Mouse (Mus musculus) lung, embryonic 14.5 days (tissue): ENCODE data around the gene Catsper1. TPM values are rescaled to one million over a fixed set of nuclear protein-coding genes. Genes with fewer than 3 reads are reported as not detected.

Experiments used
- ATAC-seq: fragments of 200-750 bp; cut with Nextera tagmentation; 2 replicates; pipeline ENCODE4 v1.8.0; 2017; ENCODE audit warnings: mild to moderate bottlenecking, moderate TSS enrichment, moderate library complexity; ENCODE audit not compliant: insufficient read depth
- DNase-seq: peaks from one replicate; pipeline ENCODE4 v3.0.0-alpha.2; 2015
- H3K27ac ChIP-seq: fragments of 300-500 bp; sonication (generic); 2 replicates; pipeline ENCODE4 v1.5.1; 2014; ENCODE audit warnings: low read depth, mild to moderate bottlenecking, moderate library complexity
- H3K27me3 ChIP-seq: fragments of 300-500 bp; sonication (generic); 2 replicates; pipeline ENCODE4 v1.6.1; 2014; ENCODE audit warnings: low read length, control low read depth; ENCODE audit not compliant: insufficient read depth
- H3K36me3 ChIP-seq: fragments of 300-500 bp; sonication (generic); 2 replicates; pipeline ENCODE4 v1.6.1; 2014; ENCODE audit warnings: control low read depth; ENCODE audit not compliant: insufficient read depth
- H3K4me1 ChIP-seq: fragments of 300-500 bp; sonication (generic); 2 replicates; pipeline ENCODE4 v1.6.1; 2014; ENCODE audit warnings: antibody characterized with exemption, control low read depth; ENCODE audit not compliant: insufficient read depth
- H3K4me2 ChIP-seq: fragments of 300-500 bp; sonication (generic); 2 replicates; pipeline ENCODE4 v1.6.1; 2014; ENCODE audit warnings: mild to moderate bottlenecking
- H3K4me3 ChIP-seq: fragments of 300-500 bp; sonication (generic); 2 replicates; pipeline ENCODE4 v1.5.1; 2014; ENCODE audit warnings: low read depth, low read length
- H3K9ac ChIP-seq: fragments of 300-500 bp; sonication (generic); 2 replicates; pipeline ENCODE4 v1.6.1; 2014
- H3K9me3 ChIP-seq: fragments of 300-500 bp; sonication (generic); 2 replicates; pipeline ENCODE4 v1.6.1; 2016; ENCODE audit warnings: low read depth, low read length, control low read depth
- CTCF ChIP-seq: IDR thresholded peaks from 2 replicates; pipeline ENCODE4 v1.5.1; 2016; ENCODE audit warnings: antibody characterized with exemption, low read depth
- WGBS: fragments of 180-500 bp; shearing (Covaris S2); extraction: QIAGEN DNeasy Blood & Tissue Kit; methylation state at CpG from one replicate; pipeline ENCODE4 v1.1.7; 2014; 5-methylcytosine and 5-hydroxymethylcytosine counted together
- polyA plus RNA-seq: library from polyadenylated mRNA; unstranded; fragments of >200 nt; fragmentation: Nextera tagmentation; extraction: Ambion mirVana; gene quantifications from 2 replicates; pipeline ENCODE4 v1.2.1, GENCODE M21; 2014

The Catsper1 gene
- polyA plus RNA-seq, 1 experiment from 2014 or later, result not detected

DNA sequence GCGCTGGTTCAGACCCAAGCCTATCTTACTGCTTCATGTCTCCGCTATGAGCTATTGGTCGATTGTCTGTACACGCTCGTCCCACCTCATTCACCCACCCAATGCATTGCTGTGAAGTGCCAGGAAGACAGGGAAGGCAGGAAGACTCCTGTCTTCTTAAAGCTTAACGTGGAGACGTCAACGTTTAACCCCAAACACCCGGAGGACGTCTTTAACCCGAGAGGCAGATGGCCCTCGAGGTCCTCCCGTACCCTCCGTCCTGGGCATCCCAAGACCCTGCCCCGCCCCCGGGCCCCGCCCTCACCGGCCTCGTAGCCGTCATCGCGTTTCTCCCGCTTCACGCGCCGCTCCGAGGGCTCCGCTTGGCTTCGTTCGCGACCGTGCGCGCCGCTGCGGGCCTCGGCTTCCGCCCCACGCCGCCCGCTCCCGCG, 52.5 kb downstream of the Catsper1 start:
- peak overlapping the region; percentile 85 for H3K27ac ChIP-seq
- H3K9me3 ChIP-seq, result no peaks in the 10 kb centered on the region
- H3K4me1 ChIP-seq, result peaks cover 14% of the 10 kb centered on the region
- peak overlapping the region; percentile 99 for H3K4me3 ChIP-seq
- H3K9ac ChIP-seq, result peak overlapping the region; percentile 90
- peak overlapping the region; percentile 76 for H3K4me2 ChIP-seq
- under 1% methylated on average over 43 of the region's 43 CpGs for WGBS
- peaks cover 3% of the 10 kb centered on the region for H3K27me3 ChIP-seq
- no peak for TF ChIP-seq CTCF
- ATAC-seq, result peak; percentile 59
- DNase-seq, result peak; percentile 32
- peaks cover 26% of the 10 kb centered on the region for H3K36me3 ChIP-seq

DNA sequence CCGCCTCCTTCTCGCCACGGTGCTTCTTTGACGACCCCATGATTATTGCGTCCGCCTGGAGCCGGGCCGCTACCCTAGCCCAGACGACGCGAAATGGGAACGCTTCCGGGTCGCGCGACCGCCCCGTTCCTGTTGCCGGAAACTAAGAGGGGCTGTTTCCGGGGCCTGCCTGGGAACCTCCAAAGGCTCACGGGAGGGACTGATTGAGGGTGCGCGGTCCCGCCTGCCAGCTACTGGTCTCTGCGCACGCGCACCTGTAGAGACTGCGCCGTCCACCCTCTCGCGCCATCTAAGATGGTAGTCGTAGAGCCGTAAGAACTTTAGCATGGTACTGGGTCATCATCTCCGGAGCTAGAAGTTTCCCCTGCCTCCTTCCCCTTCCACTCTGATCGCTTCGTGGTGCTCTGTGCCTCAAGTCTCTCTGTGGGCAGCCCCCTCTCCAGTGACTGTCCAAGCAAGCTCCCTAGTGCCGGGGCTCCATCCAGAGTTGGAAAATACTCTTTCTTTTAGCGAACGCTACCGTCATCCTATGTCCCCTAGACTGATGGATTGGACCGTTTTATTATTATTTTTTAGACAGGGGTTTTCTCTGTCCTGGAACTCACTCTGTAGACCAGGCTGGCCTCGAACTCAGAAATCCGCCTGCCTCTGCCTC, 53.2 kb downstream of the Catsper1 start, which contains the start of gene Sart1:
Gene Sart1, minus strand, starts transcription at position 116 of the 655 bp plus-strand sequence.
- ATAC-seq, result peak; percentile 93
- peak within 1 kb of the TSS; percentile 99 for H3K4me3 ChIP-seq
- peaks cover 3% of the 10 kb centered on the region for H3K27me3 ChIP-seq
- H3K36me3 ChIP-seq, result peaks cover 19% of the 10 kb centered on the region
- peak; percentile 98 for DNase-seq
- 1% methylated on average over 43 of the region's 43 CpGs for whole genome bisulfite sequencing
- TF ChIP-seq CTCF, result no peak
- peak within 1 kb of the TSS; percentile 76 for H3K4me2 ChIP-seq
- peak within 1 kb of the TSS; percentile 90 for H3K9ac ChIP-seq
- H3K27ac ChIP-seq, result peak within 1 kb of the TSS; percentile 85
- no peaks in the 10 kb centered on the region for H3K9me3 ChIP-seq
- peaks cover 14% of the 10 kb centered on the region for H3K4me1 ChIP-seq

DNA sequence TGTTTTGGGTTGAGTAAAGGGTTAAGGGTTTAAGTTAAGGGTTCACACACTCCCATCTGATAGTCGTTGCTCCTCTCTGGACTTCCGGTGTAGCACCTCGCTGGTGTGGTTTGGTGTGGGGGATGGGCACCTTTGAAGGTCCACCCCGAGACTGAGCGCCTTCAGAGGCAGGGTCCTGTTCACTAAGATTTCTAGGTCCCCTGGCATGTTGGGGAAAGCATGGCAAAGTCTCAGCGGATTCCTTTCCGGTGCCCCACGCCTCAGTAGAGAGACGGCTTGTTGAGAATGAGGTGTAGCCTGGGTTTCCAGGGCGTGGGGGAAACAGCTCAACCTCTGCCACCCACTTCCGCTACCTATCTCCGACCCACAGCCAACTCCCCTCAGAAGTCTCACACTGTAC, 54.1 kb downstream of the Catsper1 start:
- H3K4me2 ChIP-seq, result peak overlapping the region; percentile 76
- peaks cover 3% of the 10 kb centered on the region for H3K27me3 ChIP-seq
- TF ChIP-seq CTCF, result no peak
- 13% methylated on average over 12 of the region's 12 CpGs for WGBS
- H3K4me1 ChIP-seq, result peaks cover 14% of the 10 kb centered on the region
- no peaks in the 10 kb centered on the region for H3K9me3 ChIP-seq
- ATAC-seq, result no peak
- peak overlapping the region; percentile 99 for H3K4me3 ChIP-seq
- H3K27ac ChIP-seq, result peak overlapping the region; percentile 85
- H3K36me3 ChIP-seq, result peaks cover 9% of the 10 kb centered on the region
- peak; percentile 61 for DNase-seq
- peak overlapping the region; percentile 66 for H3K9ac ChIP-seq

DNA sequence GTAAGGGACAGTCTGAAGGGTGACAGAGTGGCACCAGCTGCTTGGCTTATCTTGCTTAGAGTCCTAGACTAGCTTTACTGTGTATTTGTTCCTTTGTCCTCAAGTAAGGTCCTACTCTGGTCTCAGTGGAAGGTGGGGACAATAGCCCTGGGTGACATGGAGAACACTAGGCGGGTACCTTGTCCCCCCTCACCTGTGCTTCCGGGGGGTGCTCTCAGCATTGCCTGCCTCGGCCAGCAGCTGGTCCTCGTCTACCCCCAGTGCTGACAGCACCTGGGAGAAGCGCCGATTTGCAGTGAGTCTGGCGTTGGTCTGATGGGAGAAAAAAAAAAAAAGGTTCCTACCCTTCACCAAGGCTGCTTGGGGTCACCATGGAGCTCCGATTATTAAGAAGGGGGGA, 54.9 kb downstream of the Catsper1 start:
- peak overlapping the region; percentile 99 for H3K4me3 ChIP-seq
- H3K36me3 ChIP-seq, result peaks cover 2% of the 10 kb centered on the region; the same call in 1 of the 2 replicates
- 0 out of 2 replicates have a peak overlapping the region, but pooled peaks have one; percentile 85 for H3K27ac ChIP-seq
- ATAC-seq (no peak), DNase-seq (no peak)
- peaks cover 3% of the 10 kb centered on the region for H3K27me3 ChIP-seq
- peaks cover 14% of the 10 kb centered on the region for H3K4me1 ChIP-seq
- no peaks in the 10 kb centered on the region for H3K9me3 ChIP-seq
- peak overlapping the region; percentile 76 for H3K4me2 ChIP-seq
- H3K9ac ChIP-seq, result peak overlapping the region; percentile 66; the same call in 1 of the 2 replicates
- TF ChIP-seq CTCF, result no peak
- 43% methylated on average over 8 of the region's 8 CpGs for WGBS

DNA sequence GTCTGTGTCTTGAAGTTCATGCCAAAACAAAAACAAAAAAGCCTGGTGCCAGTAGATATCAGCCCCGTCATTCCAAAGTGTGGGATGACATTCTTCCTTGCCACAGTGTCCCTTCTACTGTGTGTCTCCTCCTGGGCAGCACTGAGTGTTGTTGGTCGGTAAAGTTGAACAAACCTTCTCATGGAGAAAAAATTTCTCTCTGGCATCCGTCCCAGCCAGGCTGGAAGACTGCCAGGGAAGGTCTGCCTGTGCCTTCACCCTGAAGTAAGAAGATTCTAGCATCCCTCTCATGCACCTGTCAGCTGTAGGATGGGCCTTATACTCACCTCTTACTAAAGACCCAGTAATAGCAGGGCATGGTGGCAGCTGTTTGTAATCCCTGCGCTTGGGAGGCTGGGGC, 57.4 kb downstream of the Catsper1 start:
- peak; percentile 70 for DNase-seq
- Histone ChIP-seq H3K9ac (no peak overlapping the region), H3K4me3 (no peak overlapping the region), H3K27ac (no peak overlapping the region), H3K36me3 (no peaks in the 10 kb centered on the region), H3K9me3 (no peaks in the 10 kb centered on the region), H3K27me3 (peaks cover 3% of the 10 kb centered on the region), H3K4me1 (0 out of 2 replicates have a peak, but pooled peaks cover 5% of the 10 kb centered on the region), H3K4me2 (no peak overlapping the region)
- no peak for TF ChIP-seq CTCF
- no peak for ATAC-seq
- WGBS, result 31% methylated on average over 4 of the region's 4 CpGs

Other genes starting within 250 kb of the Catsper1 start
- 99.2 and 105 TPM in 2 replicates for gene Yif1a, start 247.2 kb upstream of the Catsper1 start, polyA plus RNA-seq
- gene Cnih2, start 237.2 kb upstream of the Catsper1 start, polyA plus RNA-seq, result 14.8 and 15.3 TPM in 2 replicates
- 278 and 289 TPM in 2 replicates for gene Rab1b, start 228.7 kb upstream of the Catsper1 start, polyA plus RNA-seq
- gene Klc2, start 217.2 kb upstream of the Catsper1 start, polyA plus RNA-seq, result 20.4 and 24.8 TPM in 2 replicates
- 27.8 and 31.8 TPM in 2 replicates for gene Pacs1, start 62.6 kb upstream of the Catsper1 start, polyA plus RNA-seq
- gene Sf3b2, start 40.3 kb upstream of the Catsper1 start, polyA plus RNA-seq, result 334 and 368 TPM in 2 replicates
- gene Gal3st3, start 37.4 kb upstream of the Catsper1 start, polyA plus RNA-seq, result 2.2 and 2.9 TPM in 2 replicates
- 0.41 TPM in 1 of 2 replicates, not detected in the other for gene Cst6, start 13.8 kb downstream of the Catsper1 start, polyA plus RNA-seq
- gene Eif1ad, start 31.0 kb downstream of the Catsper1 start, polyA plus RNA-seq, result 59.1 and 71.1 TPM in 2 replicates
- 515 and 542 TPM in 2 replicates for gene Banf1, start 31.4 kb downstream of the Catsper1 start, polyA plus RNA-seq
- 72.0 and 73.8 TPM in 2 replicates for gene Sart1, start 53.0 kb downstream of the Catsper1 start, polyA plus RNA-seq
- 0.64 TPM in 1 of 2 replicates, not detected in the other for gene Tsga10ip, start 66.8 kb downstream of the Catsper1 start, polyA plus RNA-seq
- 204 and 217 TPM in 2 replicates for gene Drap1, start 89.2 kb downstream of the Catsper1 start, polyA plus RNA-seq
- gene AI837181, start 89.4 kb downstream of the Catsper1 start, polyA plus RNA-seq, result 40.8 and 42.7 TPM in 2 replicates
- not detected in 2 replicates for gene Fosl1, start 111.8 kb downstream of the Catsper1 start, polyA plus RNA-seq
- 9.0 and 10.0 TPM in 2 replicates for gene Ccdc85b, start 122.2 kb downstream of the Catsper1 start, polyA plus RNA-seq
- 101 and 104 TPM in 2 replicates for gene Fibp, start 124.9 kb downstream of the Catsper1 start, polyA plus RNA-seq
- gene Ctsw, start 132.8 kb downstream of the Catsper1 start, polyA plus RNA-seq, result 1.0 and 1.8 TPM in 2 replicates
- 178 and 192 TPM in 2 replicates for gene Efemp2, start 138.2 kb downstream of the Catsper1 start, polyA plus RNA-seq
- 39.8 and 42.6 TPM in 2 replicates for gene Mus81, start 152.7 kb downstream of the Catsper1 start, polyA plus RNA-seq
- gene Cfl1, start 154.7 kb downstream of the Catsper1 start, polyA plus RNA-seq, result 3,236 and 3,318 TPM in 2 replicates
- 0.18 TPM in 1 of 2 replicates, not detected in the other for gene 1700020D05Rik, start 168.0 kb downstream of the Catsper1 start, polyA plus RNA-seq
- gene Snx32, start 174.8 kb downstream of the Catsper1 start, polyA plus RNA-seq, result 6.0 and 6.7 TPM in 2 replicates
- 0.89 and 1.0 TPM in 2 replicates for gene Ovol1, start 224.9 kb downstream of the Catsper1 start, polyA plus RNA-seq
- gene Ap5b1, start 232.3 kb downstream of the Catsper1 start, polyA plus RNA-seq, result 3.7 and 4.2 TPM in 2 replicates